Mouse (Mus musculus): Measurements from ENCODE around the gene Mpzl3. TPM values are rescaled to one million over a fixed set of nuclear protein-coding genes. Genes with fewer than 3 reads are reported as not detected.
A peak's percentile ranks its signal among the peaks of the same experiment; 100 is the strongest.

The Mpzl3 gene
- polyA plus RNA-seq, 1 experiment = 0.47 TPM

- Histone ChIP-seq H3K36me3 (ENCODE audit: control insufficient read depth, insufficient read depth) (no peaks in the 10 kb centered on the region), H3K4me2 (ENCODE audit: low read depth) (no peak overlapping the region), H3K79me2 (ENCODE audit: control insufficient read depth, insufficient read depth) (no peaks in the 10 kb centered on the region), H3K27me3 (ENCODE audit: control insufficient read depth, insufficient read depth, insufficient read length) (peaks cover 54% of the 10 kb centered on the region), H3ac (ENCODE audit: control insufficient read depth, insufficient read length) (no peak overlapping the region), H3K4me3 (no peak overlapping the region)
- TF ChIP-seq TCF12 (IDR thresholded peaks at IDR 0.05; ENCODE audit: insufficient read depth, poor library complexity, severe bottlenecking) (no peak), MYOG (IDR thresholded peaks at IDR 0.05; ENCODE audit: control insufficient read depth in 1 of 3, insufficient read depth in 1 of 3, insufficient read length in 2 of 3, low read depth in 2 of 3) (no peak), REST (IDR thresholded peaks at IDR 0.05; ENCODE audit: insufficient read depth, insufficient read length) (no peak), USF1 (IDR thresholded peaks at IDR 0.05; ENCODE audit: low read depth) (no peak)
Observed at GRCm38 (mm10) chr9:45041131-45041838, 13.7 kb upstream of the Mpzl3 start.

- no peak for TF ChIP-seq SRF (IDR thresholded peaks at IDR 0.05; ENCODE audit: control insufficient read depth, insufficient read length, low read depth)
- H3K4me2 ChIP-seq (ENCODE audit: low read depth) = no peak overlapping the region
- no peak overlapping the region for H3K4me3 ChIP-seq
- peaks cover 54% of the 10 kb centered on the region for H3K27me3 ChIP-seq (ENCODE audit: control insufficient read depth, insufficient read depth, insufficient read length)
- H3ac ChIP-seq (ENCODE audit: control insufficient read depth, insufficient read length) = no peak overlapping the region
- no peaks in the 10 kb centered on the region for H3K79me2 ChIP-seq (ENCODE audit: control insufficient read depth, insufficient read depth)
- no peaks in the 10 kb centered on the region for H3K36me3 ChIP-seq (ENCODE audit: control insufficient read depth, insufficient read depth)
Observed at GRCm38 (mm10) chr9:45042056-45042720, 12.8 kb upstream of the Mpzl3 start.

DNA sequence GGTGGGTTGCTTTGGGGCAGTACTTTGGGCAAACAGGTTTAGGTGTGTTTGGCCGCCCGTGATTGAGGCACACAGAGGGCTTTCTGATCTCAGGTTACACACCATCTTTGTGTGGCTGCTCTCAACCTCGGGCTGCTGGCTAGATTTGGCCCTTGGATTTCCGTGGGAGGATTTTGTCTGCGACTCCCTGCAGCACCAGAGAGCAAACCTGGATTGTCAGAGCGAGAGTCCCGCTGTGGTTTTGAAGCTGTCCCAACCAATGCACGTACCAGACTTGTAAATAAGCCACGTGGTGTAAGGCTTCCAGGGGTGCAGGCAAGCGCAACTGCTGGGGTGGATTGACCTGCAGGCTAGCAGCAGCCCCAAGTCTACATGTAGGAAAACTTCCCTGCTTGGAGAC, 12.0 kb upstream of the Mpzl3 start:
- Histone ChIP-seq H3K4me3 (no peak overlapping the region), H3K79me2 (ENCODE audit: control insufficient read depth, insufficient read depth) (no peaks in the 10 kb centered on the region), H3K4me2 (ENCODE audit: low read depth) (no peak overlapping the region), H3K27me3 (ENCODE audit: control insufficient read depth, insufficient read depth, insufficient read length) (peaks cover 54% of the 10 kb centered on the region), H3K36me3 (ENCODE audit: control insufficient read depth, insufficient read depth) (no peaks in the 10 kb centered on the region), H3ac (ENCODE audit: control insufficient read depth, insufficient read length) (no peak overlapping the region)
- TF ChIP-seq USF1 (IDR thresholded peaks at IDR 0.05; ENCODE audit: low read depth) (no peak), POLR2A (IDR thresholded peaks at IDR 0.05; ENCODE audit: insufficient read length, low read depth) (no peak), SRF (IDR thresholded peaks at IDR 0.05; ENCODE audit: control insufficient read depth, insufficient read length, low read depth) (no peak), POLR2AphosphoS2 (IDR thresholded peaks at IDR 0.05; ENCODE audit: insufficient read length, low read depth) (no peak), E2F4 (IDR thresholded peaks at IDR 0.05; ENCODE audit: insufficient read depth) (no peak), MAX (IDR thresholded peaks at IDR 0.05; ENCODE audit: low read depth) (no peak), MYOD1 (IDR thresholded peaks at IDR 0.05; ENCODE audit: control insufficient read depth in 1 of 3, insufficient read length in 2 of 3, low read depth in 2 of 3) (no peak), TCF12 (IDR thresholded peaks at IDR 0.05; ENCODE audit: insufficient read depth, poor library complexity, severe bottlenecking) (no peak), MYOG (IDR thresholded peaks at IDR 0.05; ENCODE audit: control insufficient read depth in 1 of 3, insufficient read depth in 1 of 3, insufficient read length in 2 of 3, low read depth in 2 of 3) (no peak)

DNA sequence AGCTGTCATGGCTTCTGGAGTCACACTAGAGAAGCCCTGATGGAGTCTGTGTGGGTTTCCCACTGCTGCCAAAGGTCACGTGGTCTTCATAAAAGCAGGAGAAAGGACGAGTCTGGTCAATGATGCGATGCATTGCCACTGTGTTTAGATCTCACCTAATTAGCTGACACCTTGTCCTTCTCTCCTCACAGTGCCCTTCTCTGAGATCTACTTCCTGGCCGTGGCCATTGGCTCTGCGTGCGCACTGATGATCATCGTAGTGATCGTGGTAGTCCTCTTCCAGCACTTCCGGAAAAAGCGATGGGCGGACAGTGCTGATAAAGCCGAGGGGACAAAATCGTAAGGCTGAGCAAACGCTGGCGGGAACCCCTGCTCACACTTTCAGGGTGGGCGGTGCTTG, 8.0 kb upstream of the Mpzl3 start:
- no peak overlapping the region for H3K4me2 ChIP-seq (ENCODE audit: low read depth)
- peaks cover 24% of the 10 kb centered on the region for H3K27me3 ChIP-seq (ENCODE audit: control insufficient read depth, insufficient read depth, insufficient read length)
- H3K4me3 ChIP-seq = no peak overlapping the region
- H3K36me3 ChIP-seq (ENCODE audit: control insufficient read depth, insufficient read depth) = no peaks in the 10 kb centered on the region
- TF ChIP-seq POLR2AphosphoS2 (IDR thresholded peaks at IDR 0.05; ENCODE audit: insufficient read length, low read depth) (no peak), CEBPB (IDR thresholded peaks at IDR 0.05; ENCODE audit: insufficient read depth, poor library complexity, severe bottlenecking) (no peak), MYOD1 (IDR thresholded peaks at IDR 0.05; ENCODE audit: control insufficient read depth in 1 of 3, insufficient read length in 2 of 3, low read depth in 2 of 3) (no peak), POLR2A (IDR thresholded peaks at IDR 0.05; ENCODE audit: insufficient read length, low read depth) (no peak), REST (IDR thresholded peaks at IDR 0.05; ENCODE audit: insufficient read depth, insufficient read length) (no peak), TCF12 (IDR thresholded peaks at IDR 0.05; ENCODE audit: insufficient read depth, poor library complexity, severe bottlenecking) (no peak), USF1 (IDR thresholded peaks at IDR 0.05; ENCODE audit: low read depth) (no peak), MAX (IDR thresholded peaks at IDR 0.05; ENCODE audit: low read depth) (no peak), MYOG (IDR thresholded peaks at IDR 0.05; ENCODE audit: control insufficient read depth in 1 of 3, insufficient read depth in 1 of 3, insufficient read length in 2 of 3, low read depth in 2 of 3) (no peak), SRF (IDR thresholded peaks at IDR 0.05; ENCODE audit: control insufficient read depth, insufficient read length, low read depth) (no peak), E2F4 (IDR thresholded peaks at IDR 0.05; ENCODE audit: insufficient read depth) (no peak)
- H3K79me2 ChIP-seq (ENCODE audit: control insufficient read depth, insufficient read depth) = no peaks in the 10 kb centered on the region
- H3ac ChIP-seq (ENCODE audit: control insufficient read depth, insufficient read length) = no peak overlapping the region

GRCm38 (mm10) chr9:45048511-45048910, 6.5 kb upstream of the Mpzl3 start:
- H3K79me2 ChIP-seq (ENCODE audit: control insufficient read depth, insufficient read depth) = no peaks in the 10 kb centered on the region
- H3K36me3 ChIP-seq (ENCODE audit: control insufficient read depth, insufficient read depth) = no peaks in the 10 kb centered on the region
- H3K4me2 ChIP-seq (ENCODE audit: low read depth) = peak overlapping the region; percentile 41
- H3K4me3 ChIP-seq = no peak overlapping the region
- TF ChIP-seq TCF12 (IDR thresholded peaks at IDR 0.05; ENCODE audit: insufficient read depth, poor library complexity, severe bottlenecking) (no peak), MAX (IDR thresholded peaks at IDR 0.05; ENCODE audit: low read depth) (no peak), SRF (IDR thresholded peaks at IDR 0.05; ENCODE audit: control insufficient read depth, insufficient read length, low read depth) (no peak), MYOG (IDR thresholded peaks at IDR 0.05; ENCODE audit: control insufficient read depth in 1 of 3, insufficient read depth in 1 of 3, insufficient read length in 2 of 3, low read depth in 2 of 3) (no peak), MYOD1 (IDR thresholded peaks at IDR 0.05; ENCODE audit: control insufficient read depth in 1 of 3, insufficient read length in 2 of 3, low read depth in 2 of 3) (no peak), CEBPB (IDR thresholded peaks at IDR 0.05; ENCODE audit: insufficient read depth, poor library complexity, severe bottlenecking) (no peak), POLR2AphosphoS2 (IDR thresholded peaks at IDR 0.05; ENCODE audit: insufficient read length, low read depth) (no peak), USF1 (IDR thresholded peaks at IDR 0.05; ENCODE audit: low read depth) (no peak), E2F4 (IDR thresholded peaks at IDR 0.05; ENCODE audit: insufficient read depth) (no peak)
- H3K27me3 ChIP-seq (ENCODE audit: control insufficient read depth, insufficient read depth, insufficient read length) = peaks cover 9% of the 10 kb centered on the region
- no peak overlapping the region for H3ac ChIP-seq (ENCODE audit: control insufficient read depth, insufficient read length)

Measured in myocyte (in vitro differentiated cells).